Mouse (Mus musculus) spleen, adult 2 months (tissue): Measurements from ENCODE around the gene Ubac2. TPM values are rescaled to one million over a fixed set of nuclear protein-coding genes. Genes with fewer than 3 reads are reported as not detected.

Experiments used
- DNase-seq, 2 experiments: peaks; one replicate each; pipeline versions ENCODE4 v3.0.0 to v3.0.0-alpha.2; 2012 to 2021; ENCODE audit warnings: low spot score in 2 of 2, low read depth in 1 of 2
- H3K27ac ChIP-seq: fragments of 200-500 bp; 2 replicates; pipeline ENCODE4 v1.5.1; 2012; ENCODE audit warnings: low read length, inconsistent platforms; ENCODE audit not compliant: insufficient read depth
- H3K27me3 ChIP-seq: fragments of 200-500 bp; 2 replicates; pipeline ENCODE4 v1.6.1; 2012; ENCODE audit warnings: mild to moderate bottlenecking, moderate library complexity, low read length, inconsistent platforms; ENCODE audit not compliant: control insufficient read depth, insufficient read depth
- H3K36me3 ChIP-seq: fragments of 200-500 bp; 2 replicates; pipeline ENCODE4 v1.6.1; 2012; ENCODE audit warnings: mild to moderate bottlenecking, low read length, inconsistent platforms; ENCODE audit not compliant: control insufficient read depth, insufficient read depth
- H3K4me1 ChIP-seq: fragments of 200-500 bp; 2 replicates; pipeline ENCODE4 v1.6.1; 2011; ENCODE audit warnings: inconsistent platforms; ENCODE audit not compliant: control insufficient read depth, insufficient read depth, insufficient read length
- H3K4me3 ChIP-seq: fragments of 200-500 bp; 2 replicates; pipeline ENCODE4 v1.5.1; 2011; ENCODE audit warnings: mild to moderate bottlenecking, inconsistent platforms; ENCODE audit not compliant: insufficient read depth, insufficient read length; ENCODE audit errors: extremely low read depth
- CTCF ChIP-seq: fragments of 200-500 bp; IDR thresholded peaks from 2 replicates; pipeline ENCODE4 v1.5.1; 2011; ENCODE audit warnings: mild to moderate bottlenecking, inconsistent platforms; ENCODE audit not compliant: insufficient read depth, insufficient read length, insufficient replicate concordance; ENCODE audit errors: extremely low read depth
- POLR2A ChIP-seq: fragments of 200-500 bp; IDR thresholded peaks from 2 replicates; pipeline ENCODE4 v1.6.1; 2011; ENCODE audit warnings: low read depth, low read length, inconsistent platforms
- WGBS: fragments of 180-500 bp; shearing (Covaris S2); methylation state at CpG from one replicate; pipeline ENCODE4 v1.1.7; 2018; 5-methylcytosine and 5-hydroxymethylcytosine counted together
- polyA plus RNA-seq: library from polyadenylated mRNA; depleted of rRNA; stranded (reverse); fragments of >200 nt; gene quantifications from 2 replicates; pipeline ENCODE4 v1.2.3, GENCODE M21; 2012

The Ubac2 gene
- polyA plus RNA-seq, 1 experiment, result 45.3 TPM

GRCm38 (mm10) chr14:122012193-122012592 is 133.8 kb downstream of the Ubac2 start:
- H3K36me3 ChIP-seq, result peaks cover 4% of the 10 kb centered on the region
- no peak for DNase-seq
- peaks cover 58% of the 10 kb centered on the region for H3K4me1 ChIP-seq
- TF ChIP-seq CTCF, result no peak
- no peak for TF ChIP-seq POLR2A
- peak overlapping the region; percentile 92 for H3K27ac ChIP-seq
- 37% methylated on average over 5 of the region's 5 CpGs for WGBS
- no peaks in the 10 kb centered on the region for H3K27me3 ChIP-seq
- H3K4me3 ChIP-seq, result no peak overlapping the region

DNA sequence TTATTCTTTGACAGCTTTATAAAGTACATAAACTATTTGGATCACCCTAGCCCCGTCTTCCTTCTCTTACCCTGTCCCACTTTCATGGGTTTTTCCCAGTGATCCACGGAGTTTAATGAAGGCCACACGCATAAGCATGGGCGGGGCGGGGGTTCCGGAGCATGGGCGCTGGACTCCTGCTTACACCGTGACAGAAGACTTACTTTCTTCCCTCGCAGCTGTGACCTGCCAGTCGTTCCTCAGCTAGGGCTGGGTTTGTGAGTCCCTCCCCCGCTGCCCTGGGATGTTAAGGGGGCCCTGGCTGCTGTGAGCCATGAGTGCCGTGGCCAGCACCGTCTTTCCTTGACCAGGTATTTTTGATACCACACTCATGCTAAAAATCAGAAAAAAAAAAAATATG is 134.4 kb downstream of the Ubac2 start:
- Histone ChIP-seq H3K27me3 (no peaks in the 10 kb centered on the region), H3K36me3 (peaks cover 4% of the 10 kb centered on the region), H3K27ac (peak overlapping the region; percentile 95), H3K4me3 (no peak overlapping the region), H3K4me1 (peaks cover 59% of the 10 kb centered on the region)
- DNase-seq, result peak in 1 of 2 experiments; percentile 57
- 35% methylated on average over 13 of the region's 13 CpGs for WGBS
- TF ChIP-seq POLR2A (peak; percentile 8; the same call in 1 of the 2 replicates), CTCF (no peak)

DNA sequence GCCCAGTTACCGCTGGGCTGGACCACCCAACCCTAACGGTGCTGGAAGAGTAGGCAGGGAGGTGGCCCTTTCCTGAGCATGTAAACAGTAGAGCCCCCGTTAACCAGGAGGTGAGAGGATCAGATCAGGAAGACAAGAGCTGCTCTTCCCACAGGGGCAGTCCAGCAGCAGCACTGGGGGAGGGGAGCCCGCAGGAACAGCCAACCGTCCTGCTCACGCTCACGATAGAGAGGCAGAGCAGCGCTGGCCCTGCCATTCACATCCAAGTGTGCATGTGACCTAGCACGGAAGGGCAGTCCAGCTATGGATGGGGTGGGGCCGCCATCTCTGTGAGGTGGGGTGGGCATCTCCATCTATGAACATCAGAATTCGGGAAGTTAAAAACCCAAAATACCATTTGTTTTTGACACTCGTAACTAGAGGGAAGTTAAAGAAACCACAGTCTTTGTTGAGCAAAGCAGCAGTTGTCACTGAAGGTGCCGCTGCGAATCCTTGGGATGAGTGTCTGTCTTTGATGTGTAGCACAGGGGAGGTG is 135.1 kb downstream of the Ubac2 start:
- Histone ChIP-seq H3K36me3 (peaks cover 4% of the 10 kb centered on the region), H3K27ac (peak overlapping the region; percentile 95), H3K27me3 (no peaks in the 10 kb centered on the region), H3K4me1 (peaks cover 61% of the 10 kb centered on the region), H3K4me3 (peak overlapping the region; percentile 15; the same call in 1 of the 2 replicates)
- 11% methylated on average over 14 of the region's 14 CpGs for WGBS
- TF ChIP-seq POLR2A (peak; percentile 48; the same call in 1 of the 2 replicates), CTCF (no peak)
- DNase-seq, result peak in 1 of 2 experiments; percentile 69

DNA sequence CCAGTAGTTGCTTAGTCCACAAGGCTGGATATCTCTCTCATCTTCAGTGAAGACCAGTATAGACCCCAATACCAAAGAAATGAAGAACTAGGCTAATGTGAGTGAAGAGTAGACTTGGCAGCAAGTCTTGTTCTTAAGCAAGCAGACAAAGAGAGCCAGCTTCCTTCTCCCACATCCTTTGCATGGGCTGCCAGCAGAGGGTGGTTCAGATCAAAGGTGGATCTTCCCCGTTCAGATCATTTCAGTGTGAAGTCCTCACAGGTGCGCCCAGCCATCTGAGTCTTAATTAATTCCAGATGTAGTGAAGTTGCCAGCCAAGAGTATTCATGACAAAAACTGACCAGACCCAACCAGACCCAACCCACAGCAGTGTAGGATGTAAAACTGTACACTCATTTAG is 139.5 kb downstream of the Ubac2 start:
- no peak for DNase-seq
- Histone ChIP-seq H3K4me3 (no peak overlapping the region), H3K27ac (peak overlapping the region; percentile 61), H3K27me3 (no peaks in the 10 kb centered on the region), H3K36me3 (peaks cover 12% of the 10 kb centered on the region), H3K4me1 (peaks cover 32% of the 10 kb centered on the region)
- TF ChIP-seq CTCF (no peak), POLR2A (no peak)
- WGBS, result 46% methylated on average over 2 of the region's 2 CpGs

DNA sequence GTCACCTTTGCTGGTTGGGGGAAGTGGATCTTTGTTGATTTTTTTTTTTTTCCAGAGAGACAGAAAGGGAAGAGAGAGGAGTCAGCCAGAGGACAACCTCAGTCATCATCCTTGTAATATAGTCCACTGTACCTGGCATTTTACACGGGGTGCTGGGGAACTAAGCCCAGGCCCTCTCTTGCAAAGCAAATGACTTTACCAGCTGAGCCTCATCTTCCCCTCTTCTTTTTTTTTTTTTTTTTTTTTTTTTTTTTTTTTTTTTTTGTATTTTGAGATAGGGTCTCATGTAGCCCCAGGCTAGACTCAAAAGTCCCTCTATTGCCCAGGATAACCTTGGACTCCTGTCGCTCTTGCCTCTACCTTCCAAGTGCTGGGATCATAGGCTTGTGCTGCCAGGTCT is 141.0 kb downstream of the Ubac2 start:
- Histone ChIP-seq H3K4me1 (peaks cover 22% of the 10 kb centered on the region; the same call in 1 of the 2 replicates), H3K27ac (no peak overlapping the region), H3K4me3 (no peak overlapping the region), H3K36me3 (peaks cover 17% of the 10 kb centered on the region), H3K27me3 (no peaks in the 10 kb centered on the region)
- WGBS, result 84% methylated on average over 2 of the region's 2 CpGs
- TF ChIP-seq CTCF, result no peak
- DNase-seq, result no peak

DNA sequence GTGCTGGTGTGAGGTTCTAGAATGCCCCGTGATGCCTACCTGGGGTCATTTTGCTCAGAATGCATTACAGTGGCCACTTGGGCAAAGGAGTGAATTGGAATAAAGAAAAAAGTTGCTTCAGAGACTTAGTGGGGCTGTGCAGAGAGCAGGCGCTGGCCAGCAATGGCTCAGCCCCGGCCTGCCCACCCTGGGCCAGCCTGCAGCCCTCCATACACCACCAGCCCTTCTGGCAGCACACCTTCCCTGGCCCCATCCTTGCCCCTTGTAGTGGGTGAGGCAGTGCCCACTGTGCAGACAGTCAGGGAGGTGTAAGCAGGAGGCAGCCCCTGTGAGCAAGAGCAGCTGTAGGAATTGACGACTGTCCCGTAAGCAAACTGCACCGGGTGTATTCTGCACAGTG is 142.1 kb downstream of the Ubac2 start:
- Histone ChIP-seq H3K4me3 (no peak overlapping the region), H3K27ac (no peak overlapping the region), H3K36me3 (peaks cover 17% of the 10 kb centered on the region), H3K4me1 (peaks cover 11% of the 10 kb centered on the region; the same call in 1 of the 2 replicates), H3K27me3 (no peaks in the 10 kb centered on the region)
- 97% methylated on average over 6 of the region's 6 CpGs for WGBS
- TF ChIP-seq POLR2A (no peak), CTCF (no peak)
- no peak for DNase-seq

DNA sequence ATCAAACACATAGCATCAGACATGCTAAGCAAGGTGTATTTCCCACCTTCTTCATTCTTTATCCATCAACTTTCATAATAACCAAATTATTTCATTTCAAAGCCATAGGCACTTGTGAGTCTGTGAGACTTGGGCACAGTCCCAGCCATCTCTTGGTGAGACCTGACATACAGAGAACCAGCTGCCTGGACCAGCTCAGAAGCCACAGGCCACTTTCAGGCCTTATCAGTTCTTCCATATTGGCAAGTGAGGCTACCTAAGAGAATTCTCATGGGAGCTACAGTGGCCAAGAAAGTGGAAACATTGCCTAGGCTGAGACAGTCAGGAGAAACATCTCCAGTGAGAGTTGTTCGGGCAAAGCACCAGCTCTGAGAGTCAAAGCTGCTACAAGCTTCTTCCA is 144.6 kb downstream of the Ubac2 start:
- TF ChIP-seq POLR2A (no peak), CTCF (no peak)
- Histone ChIP-seq H3K36me3 (peaks cover 17% of the 10 kb centered on the region), H3K4me1 (peaks cover 6% of the 10 kb centered on the region; the same call in 1 of the 2 replicates), H3K4me3 (no peak overlapping the region), H3K27me3 (no peaks in the 10 kb centered on the region), H3K27ac (no peak overlapping the region)
- no peak for DNase-seq
- 59% methylated on average over 1 of the region's 1 CpGs for WGBS

- H3K4me3 ChIP-seq, result no peak overlapping the region
- no peaks in the 10 kb centered on the region for H3K27me3 ChIP-seq
- peaks cover 17% of the 10 kb centered on the region for H3K36me3 ChIP-seq
- H3K4me1 ChIP-seq, result peaks cover 11% of the 10 kb centered on the region
- TF ChIP-seq CTCF, result no peak
- TF ChIP-seq POLR2A, result no peak
- no peak overlapping the region for H3K27ac ChIP-seq
- DNase-seq, result no peak
Observed at GRCm38 (mm10) chr14:122023928-122024327, 145.5 kb downstream of the Ubac2 start.
